Mouse (Mus musculus) midbrain, embryonic 16.5 days (tissue): ENCODE measurements around the gene Hook1. TPM values are rescaled to one million over a fixed set of nuclear protein-coding genes. Genes with fewer than 3 reads are reported as not detected.
A peak's percentile ranks its signal among the peaks of the same experiment; 100 is the strongest.

Source experiments
- ATAC-seq: fragments of 200-750 bp; cut with Nextera tagmentation; 2 replicates; pipeline ENCODE4 v1.8.0; 2017; ENCODE audit warnings: moderate TSS enrichment
- H3K27ac ChIP-seq: fragments of 300-500 bp; sonication (generic); 2 replicates; pipeline ENCODE4 v1.5.1; 2014; ENCODE audit warnings: mild to moderate bottlenecking, low read length, mixed read lengths
- H3K27me3 ChIP-seq: fragments of 300-500 bp; sonication (generic); 2 replicates; pipeline ENCODE4 v1.6.1; 2014; ENCODE audit warnings: low read depth, low read length, mixed read lengths; ENCODE audit not compliant: control insufficient read depth, insufficient read depth
- H3K36me3 ChIP-seq: fragments of 300-500 bp; sonication (generic); 2 replicates; pipeline ENCODE4 v1.6.1; 2014; ENCODE audit warnings: mild to moderate bottlenecking, low read length, moderate library complexity, mixed read lengths; ENCODE audit not compliant: control insufficient read depth, insufficient read depth
- H3K4me1 ChIP-seq: fragments of 300-500 bp; sonication (generic); 2 replicates; pipeline ENCODE4 v1.6.1; 2014; ENCODE audit warnings: mild to moderate bottlenecking, low read length, mixed read lengths; ENCODE audit not compliant: control insufficient read depth, insufficient read depth
- H3K4me2 ChIP-seq: fragments of 300-500 bp; sonication (generic); 2 replicates; pipeline ENCODE4 v1.6.1; 2014; ENCODE audit warnings: mild to moderate bottlenecking, low read length, mixed read lengths
- H3K4me3 ChIP-seq: fragments of 300-500 bp; sonication (generic); 2 replicates; pipeline ENCODE4 v1.5.1; 2014; ENCODE audit warnings: low read depth, mild to moderate bottlenecking, low read length, moderate library complexity, mixed read lengths
- H3K9ac ChIP-seq: fragments of 300-500 bp; sonication (generic); 2 replicates; pipeline ENCODE4 v1.6.1; 2014; ENCODE audit warnings: low read depth, low read length, mixed read lengths
- H3K9me3 ChIP-seq: fragments of 300-500 bp; sonication (generic); replicated peaks from 2 replicates; pipeline ENCODE4 v1.6.1; 2014; ENCODE audit warnings: mild to moderate bottlenecking, low read length, mixed read lengths; ENCODE audit not compliant: control insufficient read depth, poor library complexity, severe bottlenecking
- WGBS: fragments of 180-500 bp; shearing (Covaris S2); extraction: QIAGEN DNeasy Blood & Tissue Kit; methylation state at CpG from one replicate; pipeline ENCODE4 v1.1.7; 2014; 5-methylcytosine and 5-hydroxymethylcytosine counted together
- polyA plus RNA-seq: library from polyadenylated mRNA; unstranded; fragments of >200 nt; fragmentation: Nextera tagmentation; extraction: Ambion mirVana; gene quantifications from 2 replicates; pipeline ENCODE4 v1.2.1, GENCODE M21; 2015

Gene Hook1
- 90.8 and 94.7 TPM in 2 replicates for polyA plus RNA-seq

DNA sequence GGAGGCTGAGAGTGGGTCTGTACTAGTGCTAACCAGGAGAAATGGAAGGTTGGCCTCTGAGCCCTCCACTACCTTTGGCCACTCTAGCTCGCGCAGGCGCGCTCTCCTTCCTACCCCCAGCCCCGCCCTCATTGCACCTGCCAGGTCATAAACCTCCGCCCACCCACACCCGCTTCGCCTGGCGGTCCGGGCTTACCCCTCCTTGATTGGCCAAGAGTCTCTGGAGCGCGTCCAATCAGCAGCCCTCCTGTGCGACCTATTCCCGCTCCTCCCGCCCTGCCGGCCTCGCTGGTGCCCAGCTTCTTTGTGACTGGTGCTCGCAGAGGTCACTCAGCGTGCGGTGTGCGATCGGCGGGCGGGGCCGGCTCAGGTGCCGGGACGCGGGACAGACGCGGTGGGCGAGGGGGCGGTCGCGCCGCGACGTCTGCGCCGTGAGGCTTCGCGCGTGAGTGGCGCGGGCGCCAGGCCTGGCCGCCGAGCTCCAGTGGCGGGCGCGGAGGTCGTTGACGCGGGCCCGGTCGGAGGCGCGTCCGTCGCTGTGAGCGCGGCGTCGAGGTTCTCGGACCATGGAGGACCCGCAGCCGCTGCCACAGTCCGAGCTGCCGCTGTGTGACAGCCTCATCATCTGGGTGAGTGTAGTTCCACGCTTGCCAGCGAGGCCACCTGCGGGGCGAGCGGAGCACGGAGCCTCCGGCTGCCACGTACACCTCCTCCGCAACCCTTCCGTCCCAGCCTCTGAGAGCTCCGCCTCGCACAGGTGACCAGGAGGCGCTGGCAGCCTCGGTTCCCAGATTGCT, at the start of gene Hook1:
Gene Hook1 (plus strand): TSS at position 313 of the 797 bp plus-strand sequence.
- peak within 1 kb of the TSS; percentile 87 for H3K4me2 ChIP-seq
- H3K4me3 ChIP-seq = peak within 1 kb of the TSS; percentile 72
- H3K36me3 ChIP-seq = no peaks in the 10 kb centered on the region
- peak within 1 kb of the TSS; percentile 93 for H3K9ac ChIP-seq
- peak within 1 kb of the TSS; percentile 87 for H3K27ac ChIP-seq
- peaks cover 17% of the 10 kb centered on the region for H3K4me1 ChIP-seq
- no peaks in the 10 kb centered on the region for H3K9me3 ChIP-seq
- WGBS = under 1% methylated on average over 81 of the region's 82 CpGs
- H3K27me3 ChIP-seq = no peaks in the 10 kb centered on the region
- ATAC-seq = peak; percentile 99

- no peaks in the 10 kb centered on the region for H3K9me3 ChIP-seq
- no peaks in the 10 kb centered on the region for H3K27me3 ChIP-seq
- no peak overlapping the region for H3K4me2 ChIP-seq
- no peak overlapping the region for H3K4me3 ChIP-seq
- H3K27ac ChIP-seq = no peak overlapping the region
- H3K4me1 ChIP-seq = no peaks in the 10 kb centered on the region; the same call in 1 of the 2 replicates
- H3K36me3 ChIP-seq = no peaks in the 10 kb centered on the region
- no peak overlapping the region for H3K9ac ChIP-seq
- no peak for ATAC-seq
- WGBS = 80% methylated on average over 6 of the region's 6 CpGs
These were observed 49.3 kb upstream of the Hook1 start for GRCm38 (mm10) chr4:95917703-95918102.

DNA sequence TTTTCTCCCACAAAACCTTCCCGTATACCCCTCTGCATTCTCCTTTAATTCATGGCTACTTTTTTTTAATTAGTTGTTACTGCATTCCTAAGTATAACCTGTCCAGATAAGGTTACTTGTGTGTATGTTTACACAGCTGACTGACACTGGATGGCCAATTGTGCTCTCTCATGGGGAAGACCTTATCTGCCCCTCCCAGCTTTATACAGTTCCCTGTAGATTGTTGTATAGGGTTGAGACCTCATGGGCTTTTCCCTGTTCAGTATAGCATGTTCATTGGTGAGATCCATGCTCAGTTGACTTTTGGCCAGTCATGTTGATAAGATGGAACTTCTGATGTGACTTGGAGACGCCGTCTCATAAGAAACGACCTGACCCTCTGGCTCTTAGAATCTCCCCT, 46.6 kb upstream of the Hook1 start:
- H3K27me3 ChIP-seq = no peaks in the 10 kb centered on the region
- no peaks in the 10 kb centered on the region for H3K9me3 ChIP-seq
- no peak overlapping the region for H3K27ac ChIP-seq
- 92% methylated on average over 4 of the region's 4 CpGs for WGBS
- H3K4me3 ChIP-seq = no peak overlapping the region
- no peaks in the 10 kb centered on the region for H3K36me3 ChIP-seq
- H3K4me2 ChIP-seq = no peak overlapping the region
- ATAC-seq = no peak
- peaks cover 2% of the 10 kb centered on the region; the same call in 1 of the 2 replicates for H3K4me1 ChIP-seq
- no peak overlapping the region for H3K9ac ChIP-seq

DNA sequence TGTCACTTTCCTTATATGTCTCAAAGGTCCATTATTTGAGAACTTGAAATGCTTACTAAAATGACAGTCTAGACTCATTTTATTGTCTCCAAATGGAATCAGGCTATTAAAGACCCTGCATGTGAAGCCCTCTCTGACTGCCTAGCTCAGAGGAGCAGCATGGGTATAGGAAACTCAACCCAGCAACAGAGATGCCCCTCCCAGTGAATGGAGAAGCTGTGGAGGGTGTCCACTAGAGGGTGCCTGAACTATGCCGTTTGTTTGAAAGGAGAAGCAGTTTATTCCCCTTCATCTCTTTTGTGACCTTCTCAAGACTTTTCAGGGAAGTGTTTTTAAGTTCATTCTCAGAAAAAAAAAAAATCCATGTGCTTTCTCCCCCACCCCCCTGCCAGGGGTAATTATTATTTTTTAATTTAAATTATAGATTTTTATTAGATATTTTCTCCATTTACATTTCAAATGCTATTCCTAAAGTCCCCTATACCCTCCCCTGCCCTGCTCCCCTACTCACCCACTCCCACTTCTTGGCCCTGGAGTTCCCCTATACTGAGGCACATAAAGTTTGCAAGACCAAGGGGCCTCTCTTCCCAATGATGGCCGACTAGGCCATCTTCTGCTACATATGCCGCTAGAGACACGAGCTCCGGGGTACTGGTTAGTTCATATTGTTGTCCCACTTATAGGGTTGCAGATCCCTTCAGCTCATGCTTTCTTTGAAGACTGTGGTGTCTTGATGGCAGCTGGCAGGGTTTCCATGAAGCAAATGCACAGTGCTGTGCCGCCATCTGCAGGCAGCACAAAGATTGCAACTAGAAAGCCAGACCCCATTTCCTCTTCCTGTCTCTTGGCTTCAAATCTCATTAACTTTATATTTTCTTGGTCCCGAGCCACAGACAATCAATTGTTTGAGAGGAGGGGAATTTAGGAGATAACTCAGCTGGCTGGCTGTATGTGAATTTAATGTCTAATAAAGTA, 42.5 kb upstream of the Hook1 start:
- H3K27ac ChIP-seq = no peak overlapping the region
- peak; percentile 90 for ATAC-seq
- 10% methylated on average over 7 of the region's 7 CpGs for WGBS
- no peaks in the 10 kb centered on the region for H3K9me3 ChIP-seq
- H3K4me2 ChIP-seq = 0 out of 2 replicates have a peak overlapping the region, but pooled peaks have one; percentile 16
- no peaks in the 10 kb centered on the region for H3K36me3 ChIP-seq
- H3K27me3 ChIP-seq = no peaks in the 10 kb centered on the region
- no peak overlapping the region for H3K9ac ChIP-seq
- H3K4me3 ChIP-seq = no peak overlapping the region
- 0 out of 2 replicates have a peak, but pooled peaks cover 2% of the 10 kb centered on the region for H3K4me1 ChIP-seq

DNA sequence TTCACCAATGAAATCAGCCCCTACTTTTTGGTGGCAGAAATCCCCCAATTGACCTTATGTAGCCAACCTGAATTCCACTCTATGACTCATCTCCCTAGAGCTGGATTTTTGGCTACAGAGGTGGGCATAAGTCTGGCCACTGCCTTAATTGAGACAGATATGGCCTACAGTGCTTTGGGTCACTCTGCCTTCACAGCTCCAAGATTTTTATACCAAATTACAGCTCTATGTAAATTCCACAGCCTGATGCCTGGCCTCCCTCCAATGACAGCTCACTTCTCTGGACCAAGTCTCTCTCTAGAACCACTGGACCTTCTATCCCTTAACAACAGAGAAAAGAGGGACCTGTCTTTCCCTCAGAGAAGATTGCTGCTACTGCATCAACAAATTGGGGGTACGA, 38.2 kb upstream of the Hook1 start:
- Histone ChIP-seq H3K36me3 (no peaks in the 10 kb centered on the region), H3K4me3 (no peak overlapping the region), H3K9ac (no peak overlapping the region), H3K9me3 (no peaks in the 10 kb centered on the region), H3K4me1 (0 out of 2 replicates have a peak, but pooled peaks cover 2% of the 10 kb centered on the region), H3K4me2 (no peak overlapping the region), H3K27ac (no peak overlapping the region), H3K27me3 (no peaks in the 10 kb centered on the region)
- no peak for ATAC-seq
- WGBS = 88% methylated on average over 1 of the region's 1 CpGs

GRCm38 (mm10) chr4:95929936-95930335, 37.1 kb upstream of the Hook1 start:
- ATAC-seq = no peak
- WGBS = 96% methylated on average over 1 of the region's 1 CpGs
- no peak overlapping the region for H3K9ac ChIP-seq
- 0 out of 2 replicates have a peak, but pooled peaks cover 1% of the 10 kb centered on the region for H3K4me1 ChIP-seq
- no peaks in the 10 kb centered on the region for H3K27me3 ChIP-seq
- no peak overlapping the region for H3K4me3 ChIP-seq
- no peaks in the 10 kb centered on the region for H3K36me3 ChIP-seq
- H3K27ac ChIP-seq = no peak overlapping the region
- no peaks in the 10 kb centered on the region for H3K9me3 ChIP-seq
- no peak overlapping the region for H3K4me2 ChIP-seq

GRCm38 (mm10) chr4:95931331-95931730, 35.7 kb upstream of the Hook1 start:
- H3K4me1 ChIP-seq = no peaks in the 10 kb centered on the region
- H3K36me3 ChIP-seq = no peaks in the 10 kb centered on the region
- no peak overlapping the region for H3K4me3 ChIP-seq
- H3K27ac ChIP-seq = no peak overlapping the region
- H3K9me3 ChIP-seq = no peaks in the 10 kb centered on the region
- ATAC-seq = no peak
- no peak overlapping the region for H3K9ac ChIP-seq
- no peaks in the 10 kb centered on the region for H3K27me3 ChIP-seq
- H3K4me2 ChIP-seq = no peak overlapping the region
- 58% methylated on average over 2 of the region's 2 CpGs for WGBS

GRCm38 (mm10) chr4:95933801-95934356, 33.2 kb upstream of the Hook1 start:
- Histone ChIP-seq H3K4me3 (no peak overlapping the region), H3K9me3 (no peaks in the 10 kb centered on the region), H3K27ac (no peak overlapping the region), H3K9ac (no peak overlapping the region), H3K36me3 (no peaks in the 10 kb centered on the region), H3K27me3 (no peaks in the 10 kb centered on the region), H3K4me2 (no peak overlapping the region), H3K4me1 (no peaks in the 10 kb centered on the region)
- 91% methylated on average over 9 of the region's 9 CpGs for WGBS
- ATAC-seq = no peak
